Mouse (Mus musculus): ENCODE measurements at regions not wholly inside any gene's neighbourhood (a gene's known extent, or its start where the extent isn't known, plus 50 kb on each side); places are given as distances from the start of the nearest gene placed in this dataset.

GRCm38 (mm10) chr1:114456406-114456805 lies 1228.2 kb upstream of the Cntnap5a start:
- POLR2A ChIA-PET = no interaction called here
- no peak for TF ChIP-seq CTCF (IDR thresholded peaks at IDR 0.05)
- CTCF ChIA-PET = interaction anchor here (0.9 kb wide), 1 partner anchor 8 kb away, joined by 3 read pairs; no protein-coding TSS in a partner anchor
- in situ Hi-C loops (cut with MboI; ENCODE audit: low pct_unique_long_range_greater_than_20kb) = no loop called here
- no peak for DNase-seq (ENCODE audit: low read depth, low spot score)
- H3K27me3 ChIP-seq = peaks cover 3% of the 10 kb centered on the region
- no peak for ATAC-seq

GRCm38 (mm10) chr1:114496455-114496854 lies 1188.1 kb upstream of the Cntnap5a start:
- ChIA-PET POLR2A (no interaction called here), CTCF (interaction anchor here (1.0 kb wide), 1 partner anchor 21 kb away, joined by 3 read pairs; no protein-coding TSS in a partner anchor)
- no peak for TF ChIP-seq CTCF (IDR thresholded peaks at IDR 0.05)
- ATAC-seq = no peak
- DNase-seq (ENCODE audit: low read depth, low spot score) = no peak
- in situ Hi-C loops (cut with MboI; ENCODE audit: low pct_unique_long_range_greater_than_20kb) = no loop called here
- no peaks in the 10 kb centered on the region for H3K27me3 ChIP-seq

- ChIA-PET CTCF (no interaction called here), POLR2A (no interaction called here)
- TF ChIP-seq CTCF (IDR thresholded peaks at IDR 0.05) = no peak
- ATAC-seq = no peak
- no peak for DNase-seq (ENCODE audit: low read depth, low spot score)
- no peaks in the 10 kb centered on the region for H3K27me3 ChIP-seq
- in situ Hi-C loops (cut with MboI; ENCODE audit: low pct_unique_long_range_greater_than_20kb) = no loop called here
Observed at GRCm38 (mm10) chr1:114515709-114516108, 1168.8 kb upstream of the Cntnap5a start.

GRCm38 (mm10) chr1:114519860-114520259 lies 1164.7 kb upstream of the Cntnap5a start:
- TF ChIP-seq CTCF (IDR thresholded peaks at IDR 0.05) = no peak
- no peak for DNase-seq (ENCODE audit: low read depth, low spot score)
- POLR2A ChIA-PET = no interaction called here
- ATAC-seq = no peak
- CTCF ChIA-PET = interaction anchor here (1.5 kb wide), 1 partner anchor 12 kb away, joined by 3 read pairs; no protein-coding TSS in a partner anchor
- in situ Hi-C loops (cut with MboI; ENCODE audit: low pct_unique_long_range_greater_than_20kb) = no loop called here
- H3K27me3 ChIP-seq = no peaks in the 10 kb centered on the region

- no peak for TF ChIP-seq CTCF (IDR thresholded peaks at IDR 0.05)
- DNase-seq (ENCODE audit: low read depth, low spot score) (no peak), ATAC-seq (no peak)
- CTCF ChIA-PET = no interaction called here
- POLR2A ChIA-PET = no interaction called here
- in situ Hi-C loops (cut with MboI; ENCODE audit: low pct_unique_long_range_greater_than_20kb) = no loop called here
- H3K27me3 ChIP-seq = no peaks in the 10 kb centered on the region
Observed at GRCm38 (mm10) chr1:114528545-114528944, 1156.0 kb upstream of the Cntnap5a start.

- POLR2A ChIA-PET = no interaction called here
- no peaks in the 10 kb centered on the region for H3K27me3 ChIP-seq
- in situ Hi-C loops (cut with MboI; ENCODE audit: low pct_unique_long_range_greater_than_20kb) = no loop called here
- no peak for TF ChIP-seq CTCF (IDR thresholded peaks at IDR 0.05)
- DNase-seq (ENCODE audit: low read depth, low spot score) (no peak), ATAC-seq (no peak)
- CTCF ChIA-PET = no interaction called here
Observed at GRCm38 (mm10) chr1:114533881-114534280, 1150.7 kb upstream of the Cntnap5a start.

- in situ Hi-C loops (cut with MboI; ENCODE audit: low pct_unique_long_range_greater_than_20kb) = no loop called here
- ChIA-PET CTCF (no interaction called here), POLR2A (no interaction called here)
- no peak for ATAC-seq
- DNase-seq (ENCODE audit: low read depth, low spot score) = no peak
- no peak for TF ChIP-seq CTCF (IDR thresholded peaks at IDR 0.05)
- H3K27me3 ChIP-seq = no peaks in the 10 kb centered on the region
Observed at GRCm38 (mm10) chr1:114546997-114547396, 1137.6 kb upstream of the Cntnap5a start.

- ChIA-PET POLR2A (no interaction called here), CTCF (interaction anchor here (1.4 kb wide), 1 partner anchor 18 kb away, joined by 3 read pairs; no protein-coding TSS in a partner anchor)
- ATAC-seq = no peak
- DNase-seq (ENCODE audit: low read depth, low spot score) = no peak
- in situ Hi-C loops (cut with MboI; ENCODE audit: low pct_unique_long_range_greater_than_20kb) = no loop called here
- no peaks in the 10 kb centered on the region for H3K27me3 ChIP-seq
- no peak for TF ChIP-seq CTCF (IDR thresholded peaks at IDR 0.05)
Observed at GRCm38 (mm10) chr1:114552719-114553118, 1131.8 kb upstream of the Cntnap5a start.

- ChIA-PET POLR2A (no interaction called here), CTCF (no interaction called here)
- no peaks in the 10 kb centered on the region for H3K27me3 ChIP-seq
- ATAC-seq = no peak
- no peak for DNase-seq (ENCODE audit: low read depth, low spot score)
- in situ Hi-C loops (cut with MboI; ENCODE audit: low pct_unique_long_range_greater_than_20kb) = no loop called here
- TF ChIP-seq CTCF (IDR thresholded peaks at IDR 0.05) = no peak
Observed at GRCm38 (mm10) chr1:114554453-114554852, 1130.1 kb upstream of the Cntnap5a start.

All from Patski (cell line).